Mouse (Mus musculus) bone marrow macrophage, adult 2 months (primary cell): Measurements from ENCODE around the gene Prr29. TPM values are rescaled to one million over a fixed set of nuclear protein-coding genes. Genes with fewer than 3 reads are reported as not detected.

Source experiments
- H3K27ac ChIP-seq: 2 replicates; pipeline ENCODE4 v1.5.1; 2012; ENCODE audit warnings: low read depth, low read length; ENCODE audit not compliant: insufficient read depth
- H3K4me1 ChIP-seq: 2 replicates; pipeline ENCODE4 v1.6.1; 2012; ENCODE audit warnings: low read length; ENCODE audit not compliant: control insufficient read depth, insufficient read depth
- H3K4me3 ChIP-seq: 2 replicates; pipeline ENCODE4 v1.5.1; 2012; ENCODE audit warnings: mild to moderate bottlenecking, low read length, moderate library complexity; ENCODE audit not compliant: insufficient read depth
- CTCF ChIP-seq: IDR thresholded peaks from 2 replicates; pipeline ENCODE4 v1.5.1; 2012; ENCODE audit warnings: low read depth, mild to moderate bottlenecking, low read length, moderate library complexity
- POLR2A ChIP-seq: IDR thresholded peaks from 2 replicates; pipeline ENCODE4 v1.6.1; 2012; ENCODE audit warnings: mild to moderate bottlenecking, low read depth, low read length, borderline replicate concordance
- polyA plus RNA-seq: library from polyadenylated mRNA; stranded (reverse); fragments of >200 nt; gene quantifications from 2 replicates; pipeline ENCODE4 v1.2.4, GENCODE M21; 2012; ENCODE audit not compliant: missing spikeins, insufficient read depth, insufficient read length

Gene Prr29
- not detected in 2 replicates for polyA plus RNA-seq

GRCm38 (mm10) chr11:106365366-106365765 is at the start of gene Prr29:
Gene Prr29, plus strand, starts transcription at chr11:106365472.
- H3K4me1 ChIP-seq: peaks cover 4% of the 10 kb centered on the region
- no peak within 1 kb of the TSS for H3K4me3 ChIP-seq
- TF ChIP-seq CTCF (no peak), POLR2A (no peak)
- no peak within 1 kb of the TSS for H3K27ac ChIP-seq

GRCm38 (mm10) chr11:106316416-106316815 is 48.9 kb upstream of the Prr29 start:
- TF ChIP-seq POLR2A: no peak
- no peak for TF ChIP-seq CTCF
- peaks cover 25% of the 10 kb centered on the region for H3K4me1 ChIP-seq
- H3K27ac ChIP-seq: no peak overlapping the region
- H3K4me3 ChIP-seq: no peak overlapping the region

GRCm38 (mm10) chr11:106317801-106318200 is 47.5 kb upstream of the Prr29 start:
- H3K4me3 ChIP-seq: no peak overlapping the region
- peaks cover 25% of the 10 kb centered on the region for H3K4me1 ChIP-seq
- TF ChIP-seq CTCF: no peak
- TF ChIP-seq POLR2A: no peak
- H3K27ac ChIP-seq: 0 out of 2 replicates have a peak overlapping the region, but pooled peaks have one; percentile 74

GRCm38 (mm10) chr11:106318406-106319366 is 46.6 kb upstream of the Prr29 start:
- 0 out of 2 replicates have a peak overlapping the region, but pooled peaks have one; percentile 10 for H3K4me3 ChIP-seq
- TF ChIP-seq POLR2A (no peak), CTCF (no peak)
- peak overlapping the region; percentile 74 for H3K27ac ChIP-seq
- peaks cover 25% of the 10 kb centered on the region for H3K4me1 ChIP-seq

GRCm38 (mm10) chr11:106324858-106325257 is 40.4 kb upstream of the Prr29 start:
- Histone ChIP-seq H3K4me3 (no peak overlapping the region), H3K4me1 (peaks cover 9% of the 10 kb centered on the region), H3K27ac (no peak overlapping the region)
- TF ChIP-seq POLR2A (no peak), CTCF (no peak)

GRCm38 (mm10) chr11:106325566-106326206 is 39.6 kb upstream of the Prr29 start:
- TF ChIP-seq CTCF (peak; percentile 91), POLR2A (no peak)
- Histone ChIP-seq H3K4me3 (no peak overlapping the region), H3K4me1 (peaks cover 9% of the 10 kb centered on the region), H3K27ac (no peak overlapping the region)

GRCm38 (mm10) chr11:106326475-106326874 is 38.8 kb upstream of the Prr29 start:
- Histone ChIP-seq H3K27ac (no peak overlapping the region), H3K4me1 (peaks cover 9% of the 10 kb centered on the region), H3K4me3 (no peak overlapping the region)
- TF ChIP-seq POLR2A (no peak), CTCF (no peak)

GRCm38 (mm10) chr11:106328521-106328920 is 36.8 kb upstream of the Prr29 start:
- no peak for TF ChIP-seq CTCF
- TF ChIP-seq POLR2A: no peak
- no peak overlapping the region for H3K27ac ChIP-seq
- H3K4me3 ChIP-seq: no peak overlapping the region
- H3K4me1 ChIP-seq: peaks cover 9% of the 10 kb centered on the region

- peaks cover 9% of the 10 kb centered on the region for H3K4me1 ChIP-seq
- TF ChIP-seq POLR2A: no peak
- no peak for TF ChIP-seq CTCF
- no peak overlapping the region for H3K4me3 ChIP-seq
- H3K27ac ChIP-seq: no peak overlapping the region
Measured at GRCm38 (mm10) chr11:106329128-106329527, 36.1 kb upstream of the Prr29 start.
